Mouse (Mus musculus) neural tube, embryonic 11.5 days (tissue): ENCODE results near the gene Ubxn4. TPM values are rescaled to one million over a fixed set of nuclear protein-coding genes. Genes with fewer than 3 reads are reported as not detected.

Experiments
- ATAC-seq: fragments of 200-750 bp; cut with Nextera tagmentation; 2 replicates; pipeline ENCODE4 v1.8.0; 2017; ENCODE audit warnings: moderate number of reproducible peaks, mild to moderate bottlenecking, moderate TSS enrichment, moderate library complexity; ENCODE audit not compliant: insufficient read depth, low FRiP score, low TSS enrichment
- DNase-seq: peaks from one replicate; pipeline ENCODE4 v3.0.0-alpha.2; 2015; ENCODE audit warnings: low spot score
- H3K27ac ChIP-seq: fragments of 300-500 bp; sonication (generic); 2 replicates; pipeline ENCODE4 v1.5.1; 2014; ENCODE audit warnings: low read depth, mild to moderate bottlenecking, low read length
- H3K27me3 ChIP-seq: fragments of 300-500 bp; sonication (generic); 2 replicates; pipeline ENCODE4 v1.6.1; 2014; ENCODE audit warnings: mild to moderate bottlenecking, low read length, mixed read lengths; ENCODE audit not compliant: control insufficient read depth, insufficient read depth
- H3K36me3 ChIP-seq: fragments of 300-500 bp; sonication (generic); 2 replicates; pipeline ENCODE4 v1.6.1; 2014; ENCODE audit warnings: mild to moderate bottlenecking, low read length, moderate library complexity, mixed read lengths; ENCODE audit not compliant: control insufficient read depth, insufficient read depth
- H3K4me1 ChIP-seq: fragments of 300-500 bp; sonication (generic); 2 replicates; pipeline ENCODE4 v1.6.1; 2014; ENCODE audit warnings: low read length, mixed read lengths; ENCODE audit not compliant: control insufficient read depth, insufficient read depth
- H3K4me2 ChIP-seq: fragments of 300-500 bp; sonication (generic); 2 replicates; pipeline ENCODE4 v1.6.1; 2014; ENCODE audit warnings: low read depth, mild to moderate bottlenecking, moderate library complexity
- H3K4me3 ChIP-seq: fragments of 300-500 bp; sonication (generic); 2 replicates; pipeline ENCODE4 v1.5.1; 2014; ENCODE audit warnings: low read depth, low read length
- H3K9ac ChIP-seq: fragments of 300-500 bp; sonication (generic); 2 replicates; pipeline ENCODE4 v1.6.1; 2014; ENCODE audit warnings: mild to moderate bottlenecking, low read length
- H3K9me3 ChIP-seq: fragments of 300-500 bp; sonication (generic); 2 replicates; pipeline ENCODE4 v1.6.1; 2016; ENCODE audit warnings: low read length; ENCODE audit not compliant: control insufficient read depth
- WGBS: fragments of 180-500 bp; shearing (Covaris S2); extraction: QIAGEN DNeasy Blood & Tissue Kit; methylation state at CpG from one replicate; pipeline ENCODE4 v1.1.7; 2014; 5-methylcytosine and 5-hydroxymethylcytosine counted together
- polyA plus RNA-seq: library from polyadenylated mRNA; unstranded; fragments of >200 nt; fragmentation: Nextera tagmentation; extraction: Ambion mirVana; gene quantifications from 2 replicates; pipeline ENCODE4 v1.2.1, GENCODE M21; 2014

Gene Ubxn4
- polyA plus RNA-seq, result 56.5 and 64.6 TPM in 2 replicates

DNA sequence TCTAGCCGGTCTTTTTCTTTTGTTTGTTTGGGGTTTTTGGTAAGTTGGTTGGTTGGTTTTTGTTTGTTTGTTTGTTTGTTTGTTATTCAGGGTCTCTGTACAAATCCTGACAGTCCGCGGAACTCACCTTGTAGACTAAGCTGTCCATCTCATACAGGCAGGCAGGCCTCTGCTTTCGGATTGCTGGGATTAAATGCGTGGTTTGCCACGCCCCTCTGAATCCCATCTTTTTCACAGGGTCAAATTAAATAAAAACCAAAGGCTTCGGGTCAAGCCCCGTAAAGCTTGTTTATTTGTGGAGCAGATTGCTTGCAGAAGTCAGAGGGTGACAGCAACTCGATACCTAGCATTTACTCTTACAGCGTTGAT is at the start of gene Ubxn4:
Gene Ubxn4 (plus strand): TSS at position 338 of the 369 bp plus-strand sequence.
- Histone ChIP-seq H3K9me3 (no peaks in the 10 kb centered on the region), H3K36me3 (no peaks in the 10 kb centered on the region), H3K27ac (peak within 1 kb of the TSS; percentile 80), H3K27me3 (no peaks in the 10 kb centered on the region), H3K4me1 (0 out of 2 replicates have a peak, but pooled peaks cover 3% of the 10 kb centered on the region), H3K4me3 (peak within 1 kb of the TSS; percentile 69), H3K9ac (peak within 1 kb of the TSS; percentile 82), H3K4me2 (peak within 1 kb of the TSS; percentile 67)
- 14% methylated on average over 10 of the region's 10 CpGs for WGBS
- ATAC-seq, result peak; percentile 36
- no peak for DNase-seq

- Histone ChIP-seq H3K27ac (no peak overlapping the region), H3K4me3 (no peak overlapping the region), H3K4me1 (no peaks in the 10 kb centered on the region), H3K36me3 (peaks cover 3% of the 10 kb centered on the region), H3K4me2 (no peak overlapping the region), H3K27me3 (no peaks in the 10 kb centered on the region), H3K9ac (no peak overlapping the region), H3K9me3 (no peaks in the 10 kb centered on the region)
- DNase-seq (no peak), ATAC-seq (no peak)
- WGBS, result 67% methylated on average over 2 of the region's 2 CpGs
Measured at GRCm38 (mm10) chr1:128194011-128194410, 49.8 kb upstream of the Ubxn4 start.

GRCm38 (mm10) chr1:128197353-128197752 is 46.4 kb upstream of the Ubxn4 start:
- Histone ChIP-seq H3K4me2 (no peak overlapping the region), H3K9ac (no peak overlapping the region), H3K4me3 (no peak overlapping the region), H3K9me3 (no peaks in the 10 kb centered on the region), H3K4me1 (no peaks in the 10 kb centered on the region), H3K27me3 (no peaks in the 10 kb centered on the region), H3K27ac (no peak overlapping the region), H3K36me3 (peaks cover 3% of the 10 kb centered on the region)
- ATAC-seq (no peak), DNase-seq (no peak)
- 100% methylated on average over 1 of the region's 1 CpGs for WGBS

DNA sequence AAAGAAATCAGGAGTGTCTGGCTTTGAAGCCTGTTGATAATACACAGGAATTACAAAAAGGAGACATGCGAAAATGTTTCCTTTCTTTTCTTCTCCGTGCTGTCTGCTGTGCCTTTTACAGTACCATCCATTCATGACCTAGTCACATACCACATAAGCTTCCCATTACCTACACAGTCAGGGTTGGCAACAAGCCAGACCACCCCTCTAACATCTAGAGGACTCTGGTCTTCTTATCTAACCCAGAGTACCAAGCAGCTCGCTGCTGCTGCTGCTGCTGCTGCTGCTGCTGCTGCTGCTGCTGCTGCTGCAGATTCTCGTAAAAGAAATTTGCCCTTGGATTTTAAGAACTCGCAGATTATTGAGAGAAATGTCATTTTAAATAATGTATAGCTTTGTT is 30.5 kb upstream of the Ubxn4 start:
- WGBS, result 78% methylated on average over 5 of the region's 5 CpGs
- no peaks in the 10 kb centered on the region for H3K36me3 ChIP-seq
- no peaks in the 10 kb centered on the region for H3K4me1 ChIP-seq
- no peaks in the 10 kb centered on the region for H3K9me3 ChIP-seq
- H3K4me2 ChIP-seq, result no peak overlapping the region
- H3K27ac ChIP-seq, result no peak overlapping the region
- DNase-seq, result peak; percentile 36
- H3K9ac ChIP-seq, result no peak overlapping the region
- no peak for ATAC-seq
- no peak overlapping the region for H3K4me3 ChIP-seq
- H3K27me3 ChIP-seq, result no peaks in the 10 kb centered on the region

GRCm38 (mm10) chr1:128221886-128222285 is 21.9 kb upstream of the Ubxn4 start:
- 92% methylated on average over 2 of the region's 2 CpGs for WGBS
- DNase-seq, result no peak
- Histone ChIP-seq H3K4me3 (no peak overlapping the region), H3K4me1 (no peaks in the 10 kb centered on the region), H3K27me3 (no peaks in the 10 kb centered on the region), H3K27ac (no peak overlapping the region), H3K9me3 (no peaks in the 10 kb centered on the region), H3K4me2 (no peak overlapping the region), H3K9ac (no peak overlapping the region), H3K36me3 (no peaks in the 10 kb centered on the region)
- ATAC-seq, result no peak

GRCm38 (mm10) chr1:128223304-128223703 is 20.5 kb upstream of the Ubxn4 start:
- Histone ChIP-seq H3K9me3 (no peaks in the 10 kb centered on the region), H3K36me3 (no peaks in the 10 kb centered on the region), H3K9ac (no peak overlapping the region), H3K4me3 (no peak overlapping the region), H3K4me1 (no peaks in the 10 kb centered on the region), H3K27me3 (no peaks in the 10 kb centered on the region), H3K27ac (no peak overlapping the region), H3K4me2 (no peak overlapping the region)
- 86% methylated on average over 1 of the region's 1 CpGs for WGBS
- DNase-seq (no peak), ATAC-seq (no peak)

GRCm38 (mm10) chr1:128235181-128235580 is 8.6 kb upstream of the Ubxn4 start:
- Histone ChIP-seq H3K9me3 (no peaks in the 10 kb centered on the region), H3K27ac (no peak overlapping the region), H3K36me3 (peaks cover 5% of the 10 kb centered on the region; the same call in 1 of the 2 replicates)

GRCm38 (mm10) chr1:128243996-128244726 is 397 bp downstream of the Ubxn4 start:
- Histone ChIP-seq H3K27ac (peak overlapping the region; percentile 80), H3K4me2 (peak overlapping the region; percentile 67), H3K27me3 (no peaks in the 10 kb centered on the region), H3K4me3 (peak overlapping the region; percentile 69), H3K4me1 (0 out of 2 replicates have a peak, but pooled peaks cover 3% of the 10 kb centered on the region), H3K36me3 (no peaks in the 10 kb centered on the region), H3K9me3 (no peaks in the 10 kb centered on the region), H3K9ac (peak overlapping the region; percentile 82)
- peak; percentile 96 for ATAC-seq
- under 1% methylated on average over 69 of the region's 71 CpGs for WGBS
- peak; percentile 98 for DNase-seq

More at GRCm38 (mm10) chr1:128235181-128235580, 8.6 kb upstream of the Ubxn4 start:
- H3K4me2 ChIP-seq, result no peak overlapping the region
- no peaks in the 10 kb centered on the region for H3K27me3 ChIP-seq
- H3K9ac ChIP-seq, result no peak overlapping the region
- no peak overlapping the region for H3K4me3 ChIP-seq
- DNase-seq (no peak), ATAC-seq (no peak)
- no peaks in the 10 kb centered on the region for H3K4me1 ChIP-seq
- 97% methylated on average over 4 of the region's 4 CpGs for WGBS
